Mouse (Mus musculus): ENCODE data around the gene Cep78.

GRCm38 (mm10) chr19:15996901-15997564 is 12.2 kb upstream of the Cep78 start:
- no peak for TF ChIP-seq CTCF (IDR thresholded peaks at IDR 0.05; ENCODE audit: borderline replicate concordance, extremely low read depth, insufficient read depth, insufficient read length)
- TF ChIP-seq POLR2A (IDR thresholded peaks at IDR 0.05; ENCODE audit: borderline replicate concordance, extremely low read depth, insufficient read depth, insufficient read length, poor library complexity, severe bottlenecking), result no peak

All from brain, embryonic 14.5 days (tissue).